Mouse (Mus musculus) frontal cortex, postnatal 10 days (tissue): ENCODE measurements around the gene Apba2.

ENCODE experiments used
- DNase-seq, 2 experiments: peaks; one replicate each; pipeline ENCODE4 v3.0.0; 2022; ENCODE audit warnings: low spot score in 2 of 2, mixed read lengths in 1 of 2

Apba2 gene

GRCm38 (mm10) chr7:64501536-64502270 is at the start of gene Apba2:
Gene Apba2 (plus strand): TSS chr7:64501706.
- DNase-seq: peak; percentile 49 to 75

- DNase-seq: no peak
Measured at GRCm38 (mm10) chr7:64451861-64452382, 49.6 kb upstream of the Apba2 start.

GRCm38 (mm10) chr7:64452471-64453222 is 48.9 kb upstream of the Apba2 start:
- no peak for DNase-seq

- no peak for DNase-seq
Measured at GRCm38 (mm10) chr7:64456176-64456575, 45.3 kb upstream of the Apba2 start.

GRCm38 (mm10) chr7:64456676-64457075 is 44.8 kb upstream of the Apba2 start:
- DNase-seq: no peak

GRCm38 (mm10) chr7:64457811-64458210 is 43.7 kb upstream of the Apba2 start:
- no peak for DNase-seq

GRCm38 (mm10) chr7:64497438-64497837 is 4.1 kb upstream of the Apba2 start:
- peak in 1 of 2 experiments; percentile 8 for DNase-seq

GRCm38 (mm10) chr7:64502271-64503180 is 1.0 kb downstream of the Apba2 start:
- peak; percentile 10 to 20 for DNase-seq

- peak; percentile 6 to 7 for DNase-seq
Measured at GRCm38 (mm10) chr7:64503641-64504040, 2.1 kb downstream of the Apba2 start.

- peak; percentile 50 to 65 for DNase-seq
Measured at GRCm38 (mm10) chr7:64504691-64505231, 3.3 kb downstream of the Apba2 start.

GRCm38 (mm10) chr7:64505571-64505970 is 4.1 kb downstream of the Apba2 start:
- DNase-seq: peak; percentile 3 to 10

- peak in 1 of 2 experiments; percentile 3 for DNase-seq
Measured at GRCm38 (mm10) chr7:64508826-64509225, 7.3 kb downstream of the Apba2 start.

- DNase-seq: peak; percentile 3 to 4
Measured at GRCm38 (mm10) chr7:64509911-64510310, 8.4 kb downstream of the Apba2 start.

GRCm38 (mm10) chr7:64510526-64511210 is 9.2 kb downstream of the Apba2 start:
- peak; percentile 2 to 4 for DNase-seq

GRCm38 (mm10) chr7:64513621-64514020 is 12.1 kb downstream of the Apba2 start:
- DNase-seq: peak in 1 of 2 experiments; percentile 1

- DNase-seq: no peak
Measured at GRCm38 (mm10) chr7:64515280-64515679, 13.8 kb downstream of the Apba2 start.

- DNase-seq: no peak
Measured at GRCm38 (mm10) chr7:64515891-64516290, 14.4 kb downstream of the Apba2 start.

GRCm38 (mm10) chr7:64519091-64519490 is 17.6 kb downstream of the Apba2 start:
- DNase-seq: no peak

- DNase-seq: no peak
Measured at GRCm38 (mm10) chr7:64519521-64519920, 18.0 kb downstream of the Apba2 start.

- DNase-seq: no peak
Measured at GRCm38 (mm10) chr7:64521695-64522408, 20.3 kb downstream of the Apba2 start.
